Comparison of ENCODE assay signal across 7 mouse cellular contexts in genomic region chr7:16049576-16049915, GRCm38 (mm10). TPM values are rescaled to one million over a fixed set of nuclear protein-coding genes. Genes with fewer than 3 reads are reported as not detected.
DNase-seq lines count a peak whose midpoint lies in the region; ATAC-seq and TF ChIP-seq lines count a peak whose summit lies in the region.

No protein-coding gene starts in this region.

- WGBS in neural tube, embryonic 11.5 days: 76% methylated on average over 7 of the region's 7 CpGs
- 81% methylated on average over 7 of the region's 7 CpGs for WGBS in forebrain, embryonic 13.5 days
- 76% methylated on average over 7 of the region's 7 CpGs for WGBS in limb, embryonic 15.5 days
- WGBS in stomach, postnatal 0 days: 72% methylated on average over 7 of the region's 7 CpGs

- no peak for ATAC-seq in neural tube, embryonic 11.5 days (ENCODE audit: insufficient read depth, low FRiP score, low TSS enrichment)
- no peak for ATAC-seq in forebrain, embryonic 13.5 days
- ATAC-seq in limb, embryonic 15.5 days (ENCODE audit: insufficient number of reproducible peaks, low FRiP score, low TSS enrichment, low read depth): no peak
- no peak for ATAC-seq in stomach, postnatal 0 days (ENCODE audit: low FRiP score, low TSS enrichment)

- H3K9ac ChIP-seq in neural tube, embryonic 11.5 days (ENCODE audit: low read length): no peak overlapping the region
- H3K9ac ChIP-seq in forebrain, embryonic 13.5 days: peak overlapping the region; percentile 87
- no peak overlapping the region for H3K9ac ChIP-seq in limb, embryonic 15.5 days
- peak overlapping the region; percentile 84; the same call in 1 of the 2 replicates for H3K9ac ChIP-seq in stomach, postnatal 0 days (ENCODE audit: low read length)

- DNase-seq in neural tube, embryonic 11.5 days (ENCODE audit: low spot score): no peak
- no peak for DNase-seq in neural tube, embryonic 10.5 days (ENCODE audit: extremely low spot score, low spot score)
- DNase-seq in stomach, postnatal 0 days (ENCODE audit: low spot score): no peak
- no peak for DNase-seq in c-Kit-positive CD71-positive TER-119-positive erythroid progenitor cells, embryonic 14.5 days (ENCODE audit: low spot score)
- no peak for DNase-seq in layer of hippocampus, adult 9-10 months (ENCODE audit: low spot score)

- no peak overlapping the region for H3K27ac ChIP-seq in neural tube, embryonic 11.5 days (ENCODE audit: low read depth, low read length)
- H3K27ac ChIP-seq in forebrain, embryonic 13.5 days: no peak overlapping the region
- H3K27ac ChIP-seq in limb, embryonic 15.5 days: peak overlapping the region; percentile 90; the same call in 1 of the 2 replicates
- 0 out of 2 replicates have a peak overlapping the region, but pooled peaks have one; percentile 49 for H3K27ac ChIP-seq in stomach, postnatal 0 days (replicated peaks)

- H3K4me2 ChIP-seq in neural tube, embryonic 11.5 days (ENCODE audit: low read depth): peak overlapping the region; percentile 88
- H3K4me2 ChIP-seq in forebrain, embryonic 13.5 days: peak overlapping the region; percentile 95
- H3K4me2 ChIP-seq in limb, embryonic 15.5 days: peak overlapping the region; percentile 76
- H3K4me2 ChIP-seq in stomach, postnatal 0 days (replicated peaks; ENCODE audit: low read depth): peak overlapping the region; percentile 78

- no peaks in the 10 kb centered on the region for H3K27me3 ChIP-seq in neural tube, embryonic 11.5 days (ENCODE audit: control insufficient read depth, insufficient read depth, low read length)
- H3K27me3 ChIP-seq in forebrain, embryonic 13.5 days: no peaks in the 10 kb centered on the region
- no peaks in the 10 kb centered on the region for H3K27me3 ChIP-seq in limb, embryonic 15.5 days
- no peaks in the 10 kb centered on the region for H3K27me3 ChIP-seq in stomach, postnatal 0 days (ENCODE audit: control insufficient read depth, insufficient read depth, low read length)

- no peaks in the 10 kb centered on the region for H3K9me3 ChIP-seq in neural tube, embryonic 11.5 days (ENCODE audit: control insufficient read depth, low read length)
- no peaks in the 10 kb centered on the region for H3K9me3 ChIP-seq in forebrain, embryonic 13.5 days (replicated peaks)
- H3K9me3 ChIP-seq in limb, embryonic 15.5 days: no peaks in the 10 kb centered on the region
- no peaks in the 10 kb centered on the region for H3K9me3 ChIP-seq in stomach, postnatal 0 days (ENCODE audit: control insufficient read depth, low read length)

- H3K36me3 ChIP-seq in neural tube, embryonic 11.5 days (ENCODE audit: control insufficient read depth, insufficient read depth, low read length): no peaks in the 10 kb centered on the region
- no peaks in the 10 kb centered on the region for H3K36me3 ChIP-seq in forebrain, embryonic 13.5 days (ENCODE audit: poor library complexity, severe bottlenecking)
- no peaks in the 10 kb centered on the region for H3K36me3 ChIP-seq in limb, embryonic 15.5 days
- H3K36me3 ChIP-seq in stomach, postnatal 0 days (ENCODE audit: control insufficient read depth, insufficient read depth, low read length): no peaks in the 10 kb centered on the region

- TF ChIP-seq EP300 in stomach, postnatal 0 days (optimal IDR thresholded peaks at IDR 0.05): no peak

- no peak for TF ChIP-seq CTCF in stomach, postnatal 0 days (IDR thresholded peaks at IDR 0.05; ENCODE audit: low read depth)

- peak overlapping the region; percentile 95 for H3K4me3 ChIP-seq in neural tube, embryonic 11.5 days (ENCODE audit: low read depth, low read length)
- peak overlapping the region; percentile 80 for H3K4me3 ChIP-seq in forebrain, embryonic 13.5 days
- peak overlapping the region; percentile 84 for H3K4me3 ChIP-seq in limb, embryonic 15.5 days
- H3K4me3 ChIP-seq in stomach, postnatal 0 days (ENCODE audit: low read depth, low read length): peak overlapping the region; percentile 65

- peaks cover 34% of the 10 kb centered on the region for H3K4me1 ChIP-seq in neural tube, embryonic 11.5 days (ENCODE audit: control insufficient read depth, insufficient read depth, low read length)
- H3K4me1 ChIP-seq in forebrain, embryonic 13.5 days: peaks cover 50% of the 10 kb centered on the region
- H3K4me1 ChIP-seq in limb, embryonic 15.5 days: peaks cover 49% of the 10 kb centered on the region
- peaks cover 11% of the 10 kb centered on the region; the same call in 1 of the 2 replicates for H3K4me1 ChIP-seq in stomach, postnatal 0 days (replicated peaks; ENCODE audit: control insufficient read depth, insufficient read depth)

RNA-seq across cellular contexts. Expression of gene Bicra, which starts 1.8 kb away (rescaled TPM):
- polyA plus RNA-seq in neural tube, embryonic 11.5 days (2014; fragmentation: Nextera tagmentation; extraction: Ambion mirVana): 7.5 and 8.7 TPM in 2 replicates
- polyA plus RNA-seq in forebrain, embryonic 13.5 days (2015; fragmentation: Nextera tagmentation; extraction: Ambion mirVana): 8.4 and 8.5 TPM in 2 replicates
- polyA plus RNA-seq in limb, embryonic 15.5 days (2015; fragmentation: Nextera tagmentation; extraction: Ambion mirVana): 7.2 and 7.5 TPM in 2 replicates
- polyA plus RNA-seq in stomach, postnatal 0 days (2015; fragmentation: Nextera tagmentation; extraction: Ambion mirVana): 1.8 and 2.3 TPM in 2 replicates

RNA-seq across cellular contexts. Expression of gene Zfp541, which starts 12.1 kb away (rescaled TPM):
- 0.08 TPM in 1 of 2 replicates, not detected in the other for polyA plus RNA-seq in neural tube, embryonic 11.5 days (2014; fragmentation: Nextera tagmentation; extraction: Ambion mirVana)
- not detected in 2 replicates for polyA plus RNA-seq in forebrain, embryonic 13.5 days (2015; fragmentation: Nextera tagmentation; extraction: Ambion mirVana)
- polyA plus RNA-seq in limb, embryonic 15.5 days (2015; fragmentation: Nextera tagmentation; extraction: Ambion mirVana): 0.07 TPM in 1 of 2 replicates, not detected in the other
- polyA plus RNA-seq in stomach, postnatal 0 days (2015; fragmentation: Nextera tagmentation; extraction: Ambion mirVana): 0.05 TPM in 2 replicates

RNA-seq across cellular contexts. Expression of gene Napa, which starts 48.7 kb away (rescaled TPM):
- 175 and 184 TPM in 2 replicates for polyA plus RNA-seq in neural tube, embryonic 11.5 days (2014; fragmentation: Nextera tagmentation; extraction: Ambion mirVana)
- 166 and 186 TPM in 2 replicates for polyA plus RNA-seq in forebrain, embryonic 13.5 days (2015; fragmentation: Nextera tagmentation; extraction: Ambion mirVana)
- polyA plus RNA-seq in limb, embryonic 15.5 days (2015; fragmentation: Nextera tagmentation; extraction: Ambion mirVana): 238 and 277 TPM in 2 replicates
- polyA plus RNA-seq in stomach, postnatal 0 days (2015; fragmentation: Nextera tagmentation; extraction: Ambion mirVana): 136 and 152 TPM in 2 replicates

Comparison
In these comparisons a context has a peak if more than half of its experiments do, and no peak if none do; other contexts are left out.
1. H3K27ac ChIP-seq: peak in limb, embryonic 15.5 days (single experiment) and stomach, postnatal 0 days (single experiment); none in neural tube, embryonic 11.5 days (single experiment) and forebrain, embryonic 13.5 days (single experiment).
2. H3K9ac ChIP-seq: peak in forebrain, embryonic 13.5 days (single experiment) and stomach, postnatal 0 days (single experiment); none in neural tube, embryonic 11.5 days (single experiment) and limb, embryonic 15.5 days (single experiment).
3. Peak in every context shown above with its lines, with median percentiles within 50 percentile points of each other: H3K4me2 ChIP-seq and H3K4me3 ChIP-seq.